ENCODE assay signal across 37 mouse cellular contexts in the genomic region with DNA sequence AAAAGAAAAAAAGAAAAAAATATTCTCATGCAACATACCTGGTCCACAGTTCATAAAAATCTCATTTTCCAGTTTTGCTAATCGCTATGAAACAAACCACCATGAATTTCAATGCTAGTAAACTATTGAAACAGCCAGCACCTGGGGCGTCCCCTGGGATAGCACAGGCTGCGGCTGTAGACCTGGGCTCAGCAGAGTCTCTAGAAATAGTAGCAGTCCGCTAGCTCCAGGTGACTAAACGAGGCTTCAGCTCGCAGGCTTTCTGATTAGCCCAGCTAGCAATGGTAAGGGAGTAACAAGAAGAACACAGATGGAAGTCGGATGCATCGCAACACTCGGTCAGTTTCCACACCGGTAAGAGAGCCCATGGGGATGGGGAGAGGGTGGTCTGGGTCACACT. TPM values are rescaled to one million over a fixed set of nuclear protein-coding genes. Genes with fewer than 3 reads are reported as not detected.
DNase-seq lines count a peak whose midpoint lies in the region; ATAC-seq and TF ChIP-seq lines count a peak whose summit lies in the region.
"Had no signal": no experiment of that assay in that cellular context is flagged by ENCODE, and none has a peak within 500 bp of the region (broad histone marks: within the 10 kb centered on the region; RNA-seq: fewer than 3 reads in every experiment).

No protein-coding gene starts in this region.

- peak overlapping the region in 1 of 3 experiments; percentile 42 for H3K4me3 ChIP-seq in CH12.LX (replicated peaks in 1 of 3; ENCODE audit: low read depth in 2 of 3, low read length in 2 of 3, poor library complexity in 1 of 3)
- H3K4me3 ChIP-seq in cerebellum, adult 2 months (replicated peaks; ENCODE audit: insufficient read depth, low read depth, low read length) = peak overlapping the region; percentile 6
- H3K4me3 ChIP-seq: embryonic facial prominence, embryonic 10.5 days; embryonic facial prominence, embryonic 15.5 days; forebrain, embryonic 12.5 days; heart, embryonic 13.5 days; liver, embryonic 12.5 days; megakaryocyte, embryonic 14.5 days; midbrain, embryonic 13.5 days; neural tube, embryonic 15.5 days had no signal

- H3K79me2 ChIP-seq in CH12.LX (replicated peaks; ENCODE audit: control insufficient read depth, extremely low read depth, insufficient read depth, poor library complexity, severe bottlenecking) = no peaks in the 10 kb centered on the region

- TF ChIP-seq RAD21 in CH12.LX (IDR thresholded peaks at IDR 0.05; ENCODE audit: low read depth, low read length) = no peak

- peak; percentile 45; the same call in 1 of the 2 replicates for ATAC-seq in cerebellum, adult (ENCODE audit: insufficient number of reproducible peaks, low FRiP score, low TSS enrichment)
- ATAC-seq: intestine, postnatal 0 days; liver, embryonic 12.5 days; liver, postnatal 0 days; lung, postnatal 0 days; midbrain, embryonic 13.5 days; Patski had no signal

- H3K36me3 ChIP-seq in CH12.LX (replicated peaks in 1 of 2; ENCODE audit: control insufficient read depth in 1 of 2, insufficient read depth in 1 of 2, low read length in 1 of 2) = no peaks in the 10 kb centered on the region
- H3K36me3 ChIP-seq: embryonic facial prominence, embryonic 10.5 days; embryonic facial prominence, embryonic 15.5 days; forebrain, embryonic 12.5 days; G1E; heart, embryonic 13.5 days; liver, embryonic 12.5 days; midbrain, embryonic 13.5 days; neural tube, embryonic 15.5 days had no signal

- H3K9me3 ChIP-seq in CH12.LX (replicated peaks; ENCODE audit: low read length) = no peaks in the 10 kb centered on the region
- H3K9me3 ChIP-seq: embryonic facial prominence, embryonic 10.5 days; embryonic facial prominence, embryonic 15.5 days; forebrain, embryonic 12.5 days; heart, embryonic 13.5 days; liver, embryonic 12.5 days; midbrain, embryonic 13.5 days; neural tube, embryonic 15.5 days had no signal

- intact Hi-C loops in left cerebral cortex, postnatal 25 days (cut with DNase I) = no loop called here

- no peak overlapping the region for H3K27ac ChIP-seq in CH12.LX (ENCODE audit: insufficient read depth, low read depth)
- H3K27ac ChIP-seq in cerebellum, adult 2 months (ENCODE audit: insufficient read depth, low read length) = no peak overlapping the region
- H3K27ac ChIP-seq: embryonic facial prominence, embryonic 10.5 days; embryonic facial prominence, embryonic 15.5 days; forebrain, embryonic 12.5 days; heart, embryonic 13.5 days; hindbrain, embryonic 14.5 days; liver, embryonic 12.5 days; midbrain, embryonic 13.5 days; neural tube, embryonic 15.5 days had no signal

- no peak for TF ChIP-seq CTCF in CH12.LX (conservative IDR thresholded peaks at IDR 0.05 in 1 of 2, IDR thresholded peaks at IDR 0.05 in 1 of 2; ENCODE audit: low read depth in 2 of 2, low read length in 2 of 2)
- TF ChIP-seq CTCF in cerebellum, adult 2 months (IDR thresholded peaks at IDR 0.05; ENCODE audit: borderline replicate concordance, insufficient read depth, low read depth, low read length) = no peak

- no peak overlapping the region for H3K9ac ChIP-seq in CH12.LX (ENCODE audit: insufficient read depth, low read depth)
- H3K9ac ChIP-seq: embryonic facial prominence, embryonic 15.5 days; forebrain, embryonic 12.5 days; heart, embryonic 13.5 days; hindbrain, embryonic 14.5 days; liver, embryonic 12.5 days; liver, postnatal 0 days; midbrain, embryonic 13.5 days; neural tube, embryonic 15.5 days had no signal

- peaks cover 0 to 13% of the 10 kb centered on the region in 2 experiments; a peak in 2 of 4 replicates for H3K4me1 ChIP-seq in CH12.LX (ENCODE audit: control insufficient read depth in 1 of 2, insufficient read depth in 2 of 2)
- peaks cover 11% of the 10 kb centered on the region for H3K4me1 ChIP-seq in cerebellum, adult 2 months (ENCODE audit: control insufficient read depth, insufficient read depth, low read length)
- H3K4me1 ChIP-seq: embryonic facial prominence, embryonic 10.5 days; embryonic facial prominence, embryonic 15.5 days; heart, embryonic 13.5 days; liver, embryonic 12.5 days; megakaryocyte, embryonic 14.5 days had no signal

- TF ChIP-seq POLR2A in CH12.LX (IDR thresholded peaks at IDR 0.05; ENCODE audit: low read depth, low read length) = no peak
- no peak for TF ChIP-seq POLR2A in cerebellum, adult 2 months (IDR thresholded peaks at IDR 0.05; ENCODE audit: borderline replicate concordance, insufficient read depth, low read length)

- dilution Hi-C loops in CH12.LX (cut with MboI; ENCODE audit: extremely low pct_ligation_motif_present, extremely low pct_unique_long_range_greater_than_20kb, low sequenced_read_pairs) = no loop called here

- in situ Hi-C loops in CH12.LX (cut with MboI; ENCODE audit: low pct_ligation_motif_present, low pct_unique_long_range_greater_than_20kb, low sequenced_read_pairs) = no loop called here

- DNase-seq in cerebellum, postnatal 4 days (ENCODE audit: low spot score in 2 of 2) = no peak
- peak; percentile 68 for DNase-seq in CH12.LX (ENCODE audit: extremely low read depth)
- DNase-seq in cerebellum, adult 2 months = peak; percentile 44 to 48
- DNase-seq in cerebellum, postnatal 14 days = peak; percentile 18 to 33
- DNase-seq in urinary bladder, adult 2 months (ENCODE audit: low spot score) = no peak
- no peak for DNase-seq in left cerebral cortex, postnatal 25 days (ENCODE audit: low spot score in 2 of 2)
- no peak for DNase-seq in layer of hippocampus, adult 8-10 months (ENCODE audit: low spot score in 2 of 2)
- DNase-seq: adrenal gland, postnatal 10 days; gastrocnemius, postnatal 10 days; heart, postnatal 10 days; kidney, adult 9 months; kidney, postnatal 10 days; liver, postnatal 0 days; lung, postnatal 4 days; thymus, postnatal 14 days had no signal

- WGBS in cerebellum, adult 2 months = 47% methylated on average over 10 of the region's 10 CpGs

- no peaks in the 10 kb centered on the region for H3K27me3 ChIP-seq in CH12.LX (replicated peaks)
- H3K27me3 ChIP-seq in cerebellum, adult 2 months (ENCODE audit: control insufficient read depth, insufficient read depth, low read length) = no peaks in the 10 kb centered on the region
- H3K27me3 ChIP-seq: embryonic facial prominence, embryonic 15.5 days; forebrain, embryonic 12.5 days; heart, embryonic 13.5 days; liver, embryonic 12.5 days; megakaryocyte, embryonic 14.5 days; midbrain, embryonic 13.5 days; neural tube, embryonic 15.5 days had no signal

- 0 out of 2 replicates have a peak, but pooled peaks have one; percentile 28 for TF ChIP-seq EP300 in CH12.LX (IDR thresholded peaks at IDR 0.05; ENCODE audit: low read length)

- peak overlapping the region; percentile 41 for H3K4me2 ChIP-seq in CH12.LX (ENCODE audit: insufficient read depth, low read depth, poor library complexity, severe bottlenecking)
- H3K4me2 ChIP-seq: embryonic facial prominence, embryonic 15.5 days; forebrain, embryonic 12.5 days; heart, embryonic 13.5 days; hindbrain, embryonic 14.5 days; liver, embryonic 12.5 days; midbrain, embryonic 13.5 days; neural tube, embryonic 15.5 days had no signal

TF ChIP-seq in CH12.LX, 34 proteins besides CTCF, POLR2A, EP300 and RAD21:
- TF ChIP-seq IRF4 (IDR thresholded peaks at IDR 0.05; ENCODE audit: low read depth, low read length) = no peak
- TF ChIP-seq ETS1 (conservative IDR thresholded peaks at IDR 0.05; ENCODE audit: low read depth, low read length) = 0 out of 2 replicates have a peak, but pooled peaks have one; percentile 18
- peak; percentile 59; the same call in 1 of the 2 replicates for TF ChIP-seq MEF2A (IDR thresholded peaks at IDR 0.05; ENCODE audit: borderline replicate concordance, low read depth, low read length)
- no peak for TF ChIP-seq GABPA (IDR thresholded peaks at IDR 0.05; ENCODE audit: insufficient replicate concordance, low read depth, low read length)
- TF ChIP-seq RCOR1 (conservative IDR thresholded peaks at IDR 0.05; ENCODE audit: low read depth, low read length) = no peak
- TF ChIP-seq TCF12 (IDR thresholded peaks at IDR 0.05; ENCODE audit: low read depth, low read length) = 0 out of 2 replicates have a peak, but pooled peaks have one; percentile 22
- TF ChIP-seq KAT2A (IDR thresholded peaks at IDR 0.05; ENCODE audit: insufficient replicate concordance, low read length) = no peak

RNA-seq across cellular contexts. Expression of a gene that starts 30.0 kb away (rescaled TPM):
- not detected in 2 replicates for total RNA-seq in CH12.LX (2012; rRNA removed)
- total RNA-seq in CH12.LX (2014; rRNA removed) = not detected in 2 replicates
- not detected in 2 replicates for polyA plus RNA-seq in CH12.LX (2012; ENCODE audit: insufficient read length, low read depth)
- not detected in 2 replicates for polyA plus RNA-seq in cerebellum, adult 2 months (2012; rRNA removed)
- polyA plus RNA-seq in urinary bladder, adult 2 months (2012; rRNA removed) = 0.10 and 0.19 TPM in 2 replicates
- total RNA-seq in left cerebral cortex, postnatal 25 days (2021) = not detected
- not detected for total RNA-seq in layer of hippocampus, adult 8-10 months (2022)
- total RNA-seq: adrenal gland, postnatal 10 days; G1E; gastrocnemius, postnatal 10 days; heart, adult 8-10 months; heart, postnatal 10 days; hematopoietic stem cell, adult 5-6 weeks; layer of hippocampus, postnatal 10 days; left cerebral cortex, adult 18-20 months; left cerebral cortex, postnatal 14 days had no signal
- polyA plus RNA-seq: C2C12; cortical plate, adult 2 months; embryonic facial prominence, embryonic 10.5 days; embryonic facial prominence, embryonic 15.5 days; forebrain, embryonic 12.5 days; G1E; heart, embryonic 13.5 days; intestine, postnatal 0 days; limb, embryonic 14.5 days; liver, embryonic 12.5 days; liver, postnatal 0 days; lung, postnatal 0 days; midbrain, embryonic 13.5 days; Patski had no signal

Comparison
In these comparisons a context has a peak if more than half of its experiments do, and no peak if none do; other contexts are left out.
1. DNase-seq: peak in CH12.LX (single experiment), cerebellum, adult 2 months (2 of 2) and cerebellum, postnatal 14 days (2 of 2); none in cerebellum, postnatal 4 days (0 of 2), urinary bladder, adult 2 months (single experiment), left cerebral cortex, postnatal 25 days (0 of 2) and layer of hippocampus, adult 8-10 months (0 of 2).